Mouse (Mus musculus): ENCODE data around the gene Angptl2. TPM values are rescaled to one million over a fixed set of nuclear protein-coding genes. Genes with fewer than 3 reads are reported as not detected.

Angptl2 gene
- polyA plus RNA-seq, 1 experiment from 2014 or later: 34.3 TPM

- no peaks in the 10 kb centered on the region for H3K9me3 ChIP-seq (replicated peaks; ENCODE audit: control insufficient read depth, low read length)
- no peak overlapping the region for H3K27ac ChIP-seq (ENCODE audit: low read depth, low read length)
- H3K4me1 ChIP-seq (ENCODE audit: control insufficient read depth, insufficient read depth, low read length): peaks cover 62% of the 10 kb centered on the region
- H3K36me3 ChIP-seq (ENCODE audit: control insufficient read depth, insufficient read depth, low read length): 0 out of 2 replicates have a peak, but pooled peaks cover 2% of the 10 kb centered on the region
- no peak overlapping the region for H3K4me2 ChIP-seq
- no peak overlapping the region for H3K4me3 ChIP-seq (ENCODE audit: low read depth, low read length)
- ATAC-seq (replicated peaks; ENCODE audit: insufficient number of reproducible peaks, low FRiP score, low TSS enrichment): no peak
- no peak overlapping the region for H3K9ac ChIP-seq (ENCODE audit: low read depth, low read length)
- no peaks in the 10 kb centered on the region for H3K27me3 ChIP-seq (ENCODE audit: control insufficient read depth, insufficient read depth, low read length)
- WGBS (ENCODE audit: insufficient replicate concordance): 77% methylated on average over 7 of the region's 7 CpGs
Observed at GRCm38 (mm10) chr2:33248549-33248948, 32.7 kb downstream of the Angptl2 start.

DNA sequence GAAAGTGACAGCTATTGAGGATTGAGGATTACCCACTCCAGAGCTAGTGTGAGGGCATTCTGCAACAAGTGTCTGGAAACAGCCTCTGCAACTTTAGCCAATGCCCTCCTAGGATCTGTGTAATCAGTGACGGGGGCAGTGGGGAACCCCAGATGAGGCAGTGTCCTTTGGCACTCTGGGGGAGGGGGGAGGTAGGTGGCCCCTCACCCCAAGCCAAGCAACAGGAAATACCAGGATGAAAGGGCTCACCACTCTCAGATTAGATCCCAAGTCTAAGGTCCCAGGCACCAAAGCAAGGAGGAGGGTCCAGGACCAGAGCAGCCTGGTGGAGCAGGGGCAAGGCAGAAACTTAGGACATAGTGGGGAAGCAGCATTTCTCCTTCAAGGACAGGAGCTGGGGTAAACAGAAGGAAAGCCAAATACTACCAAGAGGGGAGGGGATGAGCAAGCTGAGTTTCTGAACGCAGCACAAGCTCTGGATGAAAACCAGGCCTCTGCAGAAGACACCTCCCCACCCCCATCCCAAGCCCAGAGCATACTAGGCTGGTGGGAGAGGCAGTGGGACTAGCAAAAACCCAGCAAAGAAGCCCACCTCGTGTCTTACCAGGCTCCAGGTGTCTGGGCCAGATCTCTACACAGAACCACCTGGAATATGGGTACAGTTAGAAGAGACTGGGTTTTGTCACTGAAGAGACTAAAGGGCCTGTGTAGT is 34.2 kb downstream of the Angptl2 start:
- Histone ChIP-seq H3K27ac (ENCODE audit: low read depth, low read length) (peak overlapping the region; percentile 54), H3K4me2 (no peak overlapping the region), H3K4me3 (ENCODE audit: low read depth, low read length) (no peak overlapping the region), H3K4me1 (ENCODE audit: control insufficient read depth, insufficient read depth, low read length) (peaks cover 64% of the 10 kb centered on the region), H3K9ac (ENCODE audit: low read depth, low read length) (no peak overlapping the region), H3K9me3 (replicated peaks; ENCODE audit: control insufficient read depth, low read length) (no peaks in the 10 kb centered on the region), H3K27me3 (ENCODE audit: control insufficient read depth, insufficient read depth, low read length) (no peaks in the 10 kb centered on the region), H3K36me3 (ENCODE audit: control insufficient read depth, insufficient read depth, low read length) (no peaks in the 10 kb centered on the region)
- ATAC-seq (replicated peaks; ENCODE audit: insufficient number of reproducible peaks, low FRiP score, low TSS enrichment): no peak
- WGBS (ENCODE audit: insufficient replicate concordance): 29% methylated on average over 3 of the region's 3 CpGs

DNA sequence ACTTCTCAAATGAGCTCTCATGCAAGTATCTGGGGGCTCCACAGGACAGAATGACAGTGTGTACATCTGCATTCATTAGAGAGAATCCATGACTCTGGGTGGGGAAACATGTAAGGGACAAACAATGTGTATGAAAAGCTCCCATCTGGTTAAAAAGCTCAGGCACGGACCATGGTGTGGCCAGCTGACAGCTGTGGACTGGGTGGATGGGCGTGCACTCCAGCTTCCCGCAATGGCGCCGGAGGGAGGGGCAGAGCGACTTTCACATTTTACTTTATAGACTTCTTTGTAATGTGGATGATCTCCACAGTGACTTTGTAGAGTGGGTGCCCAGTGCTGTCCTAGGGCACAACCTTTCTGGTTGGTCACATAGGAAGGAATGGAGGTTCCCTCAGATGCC is 36.9 kb downstream of the Angptl2 start:
- Histone ChIP-seq H3K4me1 (ENCODE audit: control insufficient read depth, insufficient read depth, low read length) (peaks cover 74% of the 10 kb centered on the region), H3K9ac (ENCODE audit: low read depth, low read length) (no peak overlapping the region), H3K9me3 (replicated peaks; ENCODE audit: control insufficient read depth, low read length) (no peaks in the 10 kb centered on the region), H3K27me3 (ENCODE audit: control insufficient read depth, insufficient read depth, low read length) (no peaks in the 10 kb centered on the region), H3K4me2 (no peak overlapping the region), H3K27ac (ENCODE audit: low read depth, low read length) (peak overlapping the region; percentile 82), H3K36me3 (ENCODE audit: control insufficient read depth, insufficient read depth, low read length) (no peaks in the 10 kb centered on the region), H3K4me3 (ENCODE audit: low read depth, low read length) (no peak overlapping the region)
- WGBS (ENCODE audit: insufficient replicate concordance): 85% methylated on average over 6 of the region's 6 CpGs
- no peak for ATAC-seq (replicated peaks; ENCODE audit: insufficient number of reproducible peaks, low FRiP score, low TSS enrichment)

- Histone ChIP-seq H3K9ac (ENCODE audit: low read depth, low read length) (no peak overlapping the region), H3K36me3 (ENCODE audit: control insufficient read depth, insufficient read depth, low read length) (no peaks in the 10 kb centered on the region), H3K27ac (ENCODE audit: low read depth, low read length) (peak overlapping the region; percentile 82), H3K4me1 (ENCODE audit: control insufficient read depth, insufficient read depth, low read length) (peaks cover 74% of the 10 kb centered on the region), H3K9me3 (replicated peaks; ENCODE audit: control insufficient read depth, low read length) (no peaks in the 10 kb centered on the region), H3K27me3 (ENCODE audit: control insufficient read depth, insufficient read depth, low read length) (no peaks in the 10 kb centered on the region), H3K4me3 (ENCODE audit: low read depth, low read length) (no peak overlapping the region), H3K4me2 (peak overlapping the region; percentile 38)
- WGBS (ENCODE audit: insufficient replicate concordance): 29% methylated on average over 4 of the region's 4 CpGs
- peak; percentile 27; the same call in 1 of the 2 replicates for ATAC-seq (replicated peaks; ENCODE audit: insufficient number of reproducible peaks, low FRiP score, low TSS enrichment)
Observed at GRCm38 (mm10) chr2:33253572-33254190, 37.8 kb downstream of the Angptl2 start.

- H3K27me3 ChIP-seq (ENCODE audit: control insufficient read depth, insufficient read depth, low read length): no peaks in the 10 kb centered on the region
- H3K4me3 ChIP-seq (ENCODE audit: low read depth, low read length): no peak overlapping the region
- no peaks in the 10 kb centered on the region for H3K36me3 ChIP-seq (ENCODE audit: control insufficient read depth, insufficient read depth, low read length)
- peaks cover 67% of the 10 kb centered on the region for H3K4me1 ChIP-seq (ENCODE audit: control insufficient read depth, insufficient read depth, low read length)
- H3K4me2 ChIP-seq: no peak overlapping the region
- 74% methylated on average over 9 of the region's 9 CpGs for WGBS (ENCODE audit: insufficient replicate concordance)
- no peak for ATAC-seq (replicated peaks; ENCODE audit: insufficient number of reproducible peaks, low FRiP score, low TSS enrichment)
- 0 out of 2 replicates have a peak overlapping the region, but pooled peaks have one; percentile 43 for H3K9ac ChIP-seq (ENCODE audit: low read depth, low read length)
- H3K9me3 ChIP-seq (replicated peaks; ENCODE audit: control insufficient read depth, low read length): no peaks in the 10 kb centered on the region
- peak overlapping the region; percentile 82 for H3K27ac ChIP-seq (ENCODE audit: low read depth, low read length)
Observed at GRCm38 (mm10) chr2:33254318-33254985, 38.6 kb downstream of the Angptl2 start.

GRCm38 (mm10) chr2:33256769-33257537 is 41.1 kb downstream of the Angptl2 start:
- WGBS (ENCODE audit: insufficient replicate concordance): 30% methylated on average over 3 of the region's 3 CpGs
- H3K4me1 ChIP-seq (ENCODE audit: control insufficient read depth, insufficient read depth, low read length): peaks cover 46% of the 10 kb centered on the region
- no peak overlapping the region for H3K4me2 ChIP-seq
- H3K36me3 ChIP-seq (ENCODE audit: control insufficient read depth, insufficient read depth, low read length): no peaks in the 10 kb centered on the region
- H3K9ac ChIP-seq (ENCODE audit: low read depth, low read length): no peak overlapping the region
- ATAC-seq (replicated peaks; ENCODE audit: insufficient number of reproducible peaks, low FRiP score, low TSS enrichment): no peak
- H3K27me3 ChIP-seq (ENCODE audit: control insufficient read depth, insufficient read depth, low read length): no peaks in the 10 kb centered on the region
- peak overlapping the region; percentile 2; the same call in 1 of the 2 replicates for H3K27ac ChIP-seq (ENCODE audit: low read depth, low read length)
- no peaks in the 10 kb centered on the region for H3K9me3 ChIP-seq (replicated peaks; ENCODE audit: control insufficient read depth, low read length)
- no peak overlapping the region for H3K4me3 ChIP-seq (ENCODE audit: low read depth, low read length)

DNA sequence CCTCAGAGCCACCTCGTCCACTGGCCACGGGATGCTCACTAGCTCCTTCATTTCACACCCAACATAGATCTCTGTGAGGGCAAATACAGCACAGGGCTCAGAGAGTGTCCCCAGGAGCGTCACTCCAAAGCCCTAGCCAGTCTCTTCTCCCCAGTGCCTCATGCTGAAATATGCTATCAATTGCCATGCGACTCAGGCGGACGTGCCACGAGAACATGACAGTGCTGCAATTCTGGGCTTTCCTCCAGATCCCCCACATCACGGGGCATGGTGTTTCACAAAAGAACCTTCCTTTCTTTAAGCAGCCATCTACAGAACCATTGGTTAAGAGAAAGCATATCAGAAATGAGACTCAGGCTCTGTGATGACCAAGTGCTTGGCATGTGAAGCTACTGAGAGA is 44.9 kb downstream of the Angptl2 start:
- no peak overlapping the region for H3K4me2 ChIP-seq
- H3K27ac ChIP-seq (ENCODE audit: low read depth, low read length): no peak overlapping the region
- no peaks in the 10 kb centered on the region for H3K9me3 ChIP-seq (replicated peaks; ENCODE audit: control insufficient read depth, low read length)
- no peak overlapping the region for H3K4me3 ChIP-seq (ENCODE audit: low read depth, low read length)
- ATAC-seq (replicated peaks; ENCODE audit: insufficient number of reproducible peaks, low FRiP score, low TSS enrichment): no peak
- 87% methylated on average over 8 of the region's 8 CpGs for WGBS (ENCODE audit: insufficient replicate concordance)
- H3K27me3 ChIP-seq (ENCODE audit: control insufficient read depth, insufficient read depth, low read length): no peaks in the 10 kb centered on the region
- no peaks in the 10 kb centered on the region for H3K36me3 ChIP-seq (ENCODE audit: control insufficient read depth, insufficient read depth, low read length)
- no peak overlapping the region for H3K9ac ChIP-seq (ENCODE audit: low read depth, low read length)
- peaks cover 23% of the 10 kb centered on the region for H3K4me1 ChIP-seq (ENCODE audit: control insufficient read depth, insufficient read depth, low read length)

GRCm38 (mm10) chr2:33261475-33261874 is 45.6 kb downstream of the Angptl2 start:
- WGBS (ENCODE audit: insufficient replicate concordance): 81% methylated on average over 3 of the region's 3 CpGs
- no peaks in the 10 kb centered on the region for H3K27me3 ChIP-seq (ENCODE audit: control insufficient read depth, insufficient read depth, low read length)
- no peaks in the 10 kb centered on the region for H3K9me3 ChIP-seq (replicated peaks; ENCODE audit: control insufficient read depth, low read length)
- H3K4me1 ChIP-seq (ENCODE audit: control insufficient read depth, insufficient read depth, low read length): peaks cover 23% of the 10 kb centered on the region
- ATAC-seq (replicated peaks; ENCODE audit: insufficient number of reproducible peaks, low FRiP score, low TSS enrichment): no peak
- H3K4me2 ChIP-seq: no peak overlapping the region
- no peak overlapping the region for H3K9ac ChIP-seq (ENCODE audit: low read depth, low read length)
- H3K27ac ChIP-seq (ENCODE audit: low read depth, low read length): no peak overlapping the region
- no peak overlapping the region for H3K4me3 ChIP-seq (ENCODE audit: low read depth, low read length)
- no peaks in the 10 kb centered on the region for H3K36me3 ChIP-seq (ENCODE audit: control insufficient read depth, insufficient read depth, low read length)

Measured in heart, embryonic 11.5 days (tissue).